Mouse (Mus musculus) stomach, postnatal 0 days (tissue): ENCODE measurements around the gene Rarb.

ENCODE experiments used
- CTCF ChIP-seq: IDR thresholded peaks from 2 replicates; pipeline ENCODE4 v1.5.1; 2016; ENCODE audit warnings: antibody characterized with exemption, low read depth, mild to moderate bottlenecking, moderate library complexity
- EP300 ChIP-seq: optimal IDR thresholded peaks from 2 replicates; pipeline ENCODE3; 2016; ENCODE audit warnings: antibody characterized with exemption

DNA sequence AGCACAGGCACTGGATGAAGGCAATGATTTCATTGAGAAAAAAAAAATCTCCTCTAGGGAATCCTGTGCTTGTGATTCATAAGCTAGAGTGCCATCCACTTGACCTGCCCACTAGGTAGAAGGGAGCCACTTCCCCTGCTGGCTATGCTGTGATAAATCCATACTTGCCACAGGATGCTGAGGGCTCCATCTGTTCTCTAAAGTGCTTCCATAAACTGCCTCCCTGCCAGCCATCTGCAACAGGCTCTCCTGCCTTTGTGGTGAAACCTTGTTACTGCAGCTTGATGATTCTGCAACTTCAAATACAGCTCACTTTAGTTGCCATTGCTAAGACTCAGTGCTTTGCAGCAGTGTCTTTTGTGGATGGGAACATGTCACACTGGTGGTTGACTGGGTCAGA, 213.5 kb downstream of the Rarb start:
- TF ChIP-seq CTCF: peak; percentile 32
- TF ChIP-seq EP300: no peak
